Mouse (Mus musculus) embryo, embryonic 11 days (tissue): ENCODE results near the gene Sparc.

ENCODE experiments used
- DNase-seq: peaks from one replicate; pipeline ENCODE4 v3.0.0-alpha.2; 2015

The Sparc gene

GRCm38 (mm10) chr11:55358094-55358783 is 64.7 kb downstream of the Sparc start:
- DNase-seq: no peak

GRCm38 (mm10) chr11:55356846-55357245 is 66.1 kb downstream of the Sparc start:
- no peak for DNase-seq
